Mouse (Mus musculus): ENCODE measurements around the gene Tbx2. TPM values are rescaled to one million over a fixed set of nuclear protein-coding genes. Genes with fewer than 3 reads are reported as not detected.

Gene Tbx2
- total and polyA plus RNA-seq, 2 experiments from 2014 or later = 0.70 to 7.9 TPM

GRCm38 (mm10) chr11:85884498-85884897 is 52.1 kb downstream of the Tbx2 start:
- TF ChIP-seq CTCF (IDR thresholded peaks at IDR 0.05; ENCODE audit: low read depth) = no peak
- Histone ChIP-seq H3K4me2 (ENCODE audit: low read depth, low read length) (no peak overlapping the region), H3K9ac (replicated peaks; ENCODE audit: low read length) (no peak overlapping the region), H3K36me3 (ENCODE audit: insufficient read depth, low read length) (no peaks in the 10 kb centered on the region), H3K9me3 (ENCODE audit: low read length) (no peaks in the 10 kb centered on the region), H3K4me3 (ENCODE audit: low read length) (no peak overlapping the region), H3K27me3 (ENCODE audit: insufficient read depth, low read length) (peaks cover 44% of the 10 kb centered on the region), H3K4me1 (ENCODE audit: insufficient read depth, low read length) (no peaks in the 10 kb centered on the region), H3K27ac (no peak overlapping the region)
- no peak for ATAC-seq
- 45% methylated on average over 4 of the region's 4 CpGs for WGBS
- no peak for DNase-seq (ENCODE audit: low spot score)

- no peak for TF ChIP-seq CTCF (IDR thresholded peaks at IDR 0.05; ENCODE audit: low read depth)
- peaks cover 58% of the 10 kb centered on the region for H3K27me3 ChIP-seq (ENCODE audit: insufficient read depth, low read length)
- no peak within 1 kb of the TSS for H3K9ac ChIP-seq (replicated peaks; ENCODE audit: low read length)
- WGBS = 24% methylated on average over 24 of the region's 28 CpGs
- no peak for DNase-seq (ENCODE audit: low spot score)
- no peak within 1 kb of the TSS for H3K4me2 ChIP-seq (ENCODE audit: low read depth, low read length)
- H3K4me1 ChIP-seq (ENCODE audit: insufficient read depth, low read length) = no peaks in the 10 kb centered on the region
- ATAC-seq = no peak
- H3K27ac ChIP-seq = no peak within 1 kb of the TSS
- no peak within 1 kb of the TSS for H3K4me3 ChIP-seq (ENCODE audit: low read length)
- no peaks in the 10 kb centered on the region for H3K36me3 ChIP-seq (ENCODE audit: insufficient read depth, low read length)
- H3K9me3 ChIP-seq (ENCODE audit: low read length) = no peaks in the 10 kb centered on the region
Measured at GRCm38 (mm10) chr11:85885665-85886428, 53.5 kb downstream of the Tbx2 start, which contains the start of gene Tbx4. Gene Tbx4 (plus strand): TSS chr11:85886422.

- TF ChIP-seq CTCF (IDR thresholded peaks at IDR 0.05; ENCODE audit: low read depth) = no peak
- Histone ChIP-seq H3K9ac (replicated peaks; ENCODE audit: low read length) (no peak overlapping the region), H3K4me1 (ENCODE audit: insufficient read depth, low read length) (no peaks in the 10 kb centered on the region), H3K27ac (no peak overlapping the region), H3K4me3 (ENCODE audit: low read length) (no peak overlapping the region), H3K9me3 (ENCODE audit: low read length) (no peaks in the 10 kb centered on the region), H3K27me3 (ENCODE audit: insufficient read depth, low read length) (peaks cover 63% of the 10 kb centered on the region), H3K4me2 (ENCODE audit: low read depth, low read length) (no peak overlapping the region), H3K36me3 (ENCODE audit: insufficient read depth, low read length) (no peaks in the 10 kb centered on the region)
- ATAC-seq = no peak
- 6% methylated on average over 22 of the region's 22 CpGs for WGBS
- DNase-seq (ENCODE audit: low spot score) = no peak
Measured at GRCm38 (mm10) chr11:85886429-85886785, 54.1 kb downstream of the Tbx2 start.

GRCm38 (mm10) chr11:85887273-85887672 is 54.9 kb downstream of the Tbx2 start:
- H3K9ac ChIP-seq (replicated peaks; ENCODE audit: low read length) = no peak overlapping the region
- no peaks in the 10 kb centered on the region for H3K9me3 ChIP-seq (ENCODE audit: low read length)
- TF ChIP-seq CTCF (IDR thresholded peaks at IDR 0.05; ENCODE audit: low read depth) = no peak
- no peak for ATAC-seq
- H3K4me3 ChIP-seq (ENCODE audit: low read length) = no peak overlapping the region
- no peak overlapping the region for H3K4me2 ChIP-seq (ENCODE audit: low read depth, low read length)
- H3K27me3 ChIP-seq (ENCODE audit: insufficient read depth, low read length) = peaks cover 69% of the 10 kb centered on the region
- WGBS = 20% methylated on average over 6 of the region's 6 CpGs
- H3K36me3 ChIP-seq (ENCODE audit: insufficient read depth, low read length) = no peaks in the 10 kb centered on the region
- H3K4me1 ChIP-seq (ENCODE audit: insufficient read depth, low read length) = no peaks in the 10 kb centered on the region
- DNase-seq (ENCODE audit: low spot score) = no peak
- no peak overlapping the region for H3K27ac ChIP-seq

GRCm38 (mm10) chr11:85887801-85888450 is 55.6 kb downstream of the Tbx2 start:
- TF ChIP-seq CTCF (IDR thresholded peaks at IDR 0.05; ENCODE audit: low read depth) = no peak
- Histone ChIP-seq H3K27me3 (ENCODE audit: insufficient read depth, low read length) (peaks cover 75% of the 10 kb centered on the region), H3K4me1 (ENCODE audit: insufficient read depth, low read length) (no peaks in the 10 kb centered on the region), H3K9ac (replicated peaks; ENCODE audit: low read length) (no peak overlapping the region), H3K9me3 (ENCODE audit: low read length) (no peaks in the 10 kb centered on the region), H3K4me2 (ENCODE audit: low read depth, low read length) (no peak overlapping the region), H3K36me3 (ENCODE audit: insufficient read depth, low read length) (no peaks in the 10 kb centered on the region), H3K4me3 (ENCODE audit: low read length) (no peak overlapping the region), H3K27ac (no peak overlapping the region)
- no peak for DNase-seq (ENCODE audit: low spot score)
- whole genome bisulfite sequencing = 4% methylated on average over 17 of the region's 17 CpGs
- no peak for ATAC-seq

- H3K4me2 ChIP-seq (ENCODE audit: low read depth, low read length) = no peak overlapping the region
- no peaks in the 10 kb centered on the region for H3K9me3 ChIP-seq (ENCODE audit: low read length)
- ATAC-seq (no peak), DNase-seq (ENCODE audit: low spot score) (no peak)
- peaks cover 81% of the 10 kb centered on the region for H3K27me3 ChIP-seq (ENCODE audit: insufficient read depth, low read length)
- H3K4me3 ChIP-seq (ENCODE audit: low read length) = no peak overlapping the region
- H3K36me3 ChIP-seq (ENCODE audit: insufficient read depth, low read length) = no peaks in the 10 kb centered on the region
- no peaks in the 10 kb centered on the region for H3K4me1 ChIP-seq (ENCODE audit: insufficient read depth, low read length)
- H3K27ac ChIP-seq = no peak overlapping the region
- no peak overlapping the region for H3K9ac ChIP-seq (replicated peaks; ENCODE audit: low read length)
- WGBS = 4% methylated on average over 26 of the region's 26 CpGs
- TF ChIP-seq CTCF (IDR thresholded peaks at IDR 0.05; ENCODE audit: low read depth) = no peak
Measured at GRCm38 (mm10) chr11:85888451-85888961, 56.2 kb downstream of the Tbx2 start.
